Mouse (Mus musculus) CD4-positive, CD25-positive, alpha-beta regulatory T cell (primary cell): Measurements from ENCODE around the gene Pemt. TPM values are rescaled to one million over a fixed set of nuclear protein-coding genes. Genes with fewer than 3 reads are reported as not detected.

Experiments
- polyA plus RNA-seq: library from polyadenylated mRNA; unstranded; fragments of 100-300 nt; shearing (Covaris generic); gene quantifications from one replicate; pipeline ENCODE4 v1.2.1, GENCODE M21; 2017

The Pemt gene
- 2.3 TPM for polyA plus RNA-seq

DNA sequence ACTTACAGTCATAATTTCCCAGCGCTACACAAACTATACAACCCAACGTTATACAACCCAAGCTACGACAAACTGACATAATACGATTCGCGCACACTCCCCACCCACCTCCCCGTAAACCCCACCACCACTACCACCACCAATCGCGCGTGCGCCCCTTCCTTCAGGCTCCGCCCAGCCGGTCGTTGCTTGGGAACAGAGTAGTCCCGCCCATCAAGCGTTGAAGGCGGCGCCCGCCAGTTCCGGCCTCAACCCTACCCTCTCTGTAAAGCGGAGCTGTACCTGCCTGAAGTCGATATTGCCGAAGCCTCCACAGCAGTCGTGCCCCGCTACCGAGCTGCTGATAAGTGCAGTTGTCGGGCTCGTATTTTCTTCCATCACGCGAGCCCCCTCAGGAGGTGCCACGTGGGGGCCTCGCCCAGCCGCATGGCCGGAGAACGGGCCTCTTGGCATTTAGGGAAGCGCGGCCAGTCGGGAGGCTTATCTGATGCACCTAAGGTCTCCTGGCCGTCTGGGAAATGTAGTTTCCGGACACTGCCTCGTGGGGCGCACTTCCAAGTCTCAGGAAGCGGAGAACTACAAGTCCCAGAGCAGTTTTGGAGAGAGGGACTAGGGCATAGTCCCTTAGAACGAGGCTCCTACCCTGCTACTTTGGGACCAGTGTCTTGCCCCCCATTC lies at the start of gene Pemt:
Gene Pemt (minus strand): TSS at position 432 of the 678 bp plus-strand sequence.

DNA sequence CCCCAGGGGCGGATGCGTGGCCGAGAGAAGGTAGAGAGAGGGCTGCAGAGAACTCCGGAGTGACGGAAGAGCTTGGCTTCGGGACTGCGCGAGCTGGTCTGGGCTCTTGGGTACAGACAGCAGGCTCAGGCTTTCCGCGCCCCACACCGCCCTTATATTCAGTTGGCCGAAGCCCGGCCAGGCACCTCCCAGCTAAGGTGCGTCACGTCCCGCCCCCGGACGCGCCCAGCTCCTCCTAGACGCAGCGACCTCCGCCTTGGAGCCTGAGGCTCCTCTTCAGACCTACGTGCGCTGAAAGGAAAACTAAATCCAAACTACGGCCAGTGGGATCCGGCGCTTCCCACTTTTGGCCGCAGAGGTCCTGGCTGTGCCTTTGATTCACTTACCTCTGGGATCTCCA lies 81.5 kb downstream of the Pemt start, which contains the start of gene Rasd1:
Gene Rasd1 (minus strand): TSS at position 127 of the 400 bp plus-strand sequence.

DNA sequence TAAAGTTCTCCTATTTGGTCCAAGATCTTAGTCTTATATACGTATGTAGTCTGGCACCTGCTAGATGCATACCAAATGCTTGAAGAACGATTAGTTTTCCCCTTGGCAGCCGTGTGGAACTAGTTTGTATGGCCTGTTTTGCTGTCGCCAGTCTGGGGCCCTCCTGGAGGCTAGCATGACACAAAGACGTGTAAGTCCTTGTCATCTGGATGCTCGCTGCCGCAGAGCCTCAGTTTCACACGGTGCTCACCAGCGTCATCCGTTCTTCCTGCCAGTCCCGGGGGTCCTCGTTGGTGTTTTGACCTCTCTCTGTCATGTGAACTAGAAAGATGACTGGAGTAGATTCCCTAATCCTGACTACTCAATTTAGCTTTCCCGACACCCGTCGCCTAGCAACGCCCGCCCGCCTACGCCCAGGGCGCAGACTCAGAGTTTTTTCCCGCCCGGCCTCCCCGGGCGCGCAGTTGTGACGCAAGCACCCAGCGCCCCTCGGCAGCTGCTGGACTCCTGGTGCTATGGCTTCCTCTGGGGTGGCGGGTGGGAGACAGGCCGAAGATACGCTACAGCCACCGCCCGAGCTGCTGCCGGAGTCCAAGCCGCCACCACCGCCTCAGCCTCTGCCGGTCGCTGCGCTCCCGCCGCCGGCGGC lies 98.4 kb downstream of the Pemt start, which contains the start of gene Med9:
Gene Med9 (plus strand): TSS at position 455 of the 649 bp plus-strand sequence.

Other genes with a start within 250 kb of the Pemt start
- 55.8 TPM for gene Flcn, start 236.5 kb downstream of the Pemt start, polyA plus RNA-seq
- gene Nt5m, start 207.0 kb downstream of the Pemt start, polyA plus RNA-seq, result 19.7 TPM
- 96.1 TPM for gene Cops3, start 206.7 kb downstream of the Pemt start, polyA plus RNA-seq
- gene Med9, start 98.3 kb downstream of the Pemt start, polyA plus RNA-seq, result 19.7 TPM
- gene Rasd1, start 81.5 kb downstream of the Pemt start, polyA plus RNA-seq, result 0.54 TPM
- gene Rai1, start 58.5 kb upstream of the Pemt start, polyA plus RNA-seq, result 30.4 TPM
- 80.2 TPM for gene Srebf1, start 176.1 kb upstream of the Pemt start, polyA plus RNA-seq